Mouse (Mus musculus) R1 (cell line): ENCODE results near the gene Fgfr2.

ENCODE experiments used
- DNase-seq: peaks from one replicate; pipeline ENCODE4 v3.0.0-alpha.2; 2018; ENCODE audit warnings: low read depth, low spot score

Gene Fgfr2

GRCm38 (mm10) chr7:133088830-133089261 is 34.3 kb downstream of the Fgfr2 start:
- DNase-seq, result peak; percentile 80

DNA sequence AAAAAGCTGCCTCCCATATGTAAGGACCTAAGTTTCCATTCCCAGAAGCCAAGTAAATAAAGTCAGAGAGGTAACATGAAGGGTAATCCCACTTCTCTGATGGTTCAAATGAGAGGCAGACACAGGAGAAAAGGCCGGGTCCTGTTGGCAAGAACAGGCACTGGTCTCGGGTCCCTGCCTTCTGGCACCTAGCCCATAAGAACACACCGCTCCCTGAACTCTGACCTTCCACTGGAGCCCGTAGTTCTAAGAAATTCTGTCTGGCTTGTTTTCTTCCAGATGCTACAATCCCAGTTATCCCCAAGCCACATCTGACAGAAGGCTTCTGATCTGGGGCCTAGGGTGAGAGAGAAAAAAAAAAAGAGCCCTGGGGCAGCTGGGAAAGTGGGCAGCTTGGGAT is 34.7 kb downstream of the Fgfr2 start:
- DNase-seq, result no peak

DNA sequence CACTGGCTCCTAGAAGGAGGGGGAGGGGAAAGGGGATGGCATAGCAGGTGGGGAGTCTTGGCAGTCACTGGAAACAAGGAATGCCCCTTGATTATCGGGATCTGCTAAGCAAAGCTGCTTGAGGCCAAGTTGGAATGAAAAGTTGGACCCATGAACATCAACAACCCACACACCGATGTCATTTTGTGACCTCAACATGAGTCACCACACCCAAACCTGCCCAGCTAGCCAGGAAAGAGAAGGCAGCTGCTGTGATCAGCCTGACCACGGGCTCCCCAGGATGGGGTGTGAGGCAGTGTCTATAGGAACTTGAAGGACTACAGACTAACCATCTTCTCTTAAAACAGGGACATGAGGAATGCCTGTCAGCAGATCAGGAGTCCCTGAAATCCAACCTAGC is 37.7 kb downstream of the Fgfr2 start:
- DNase-seq, result no peak

DNA sequence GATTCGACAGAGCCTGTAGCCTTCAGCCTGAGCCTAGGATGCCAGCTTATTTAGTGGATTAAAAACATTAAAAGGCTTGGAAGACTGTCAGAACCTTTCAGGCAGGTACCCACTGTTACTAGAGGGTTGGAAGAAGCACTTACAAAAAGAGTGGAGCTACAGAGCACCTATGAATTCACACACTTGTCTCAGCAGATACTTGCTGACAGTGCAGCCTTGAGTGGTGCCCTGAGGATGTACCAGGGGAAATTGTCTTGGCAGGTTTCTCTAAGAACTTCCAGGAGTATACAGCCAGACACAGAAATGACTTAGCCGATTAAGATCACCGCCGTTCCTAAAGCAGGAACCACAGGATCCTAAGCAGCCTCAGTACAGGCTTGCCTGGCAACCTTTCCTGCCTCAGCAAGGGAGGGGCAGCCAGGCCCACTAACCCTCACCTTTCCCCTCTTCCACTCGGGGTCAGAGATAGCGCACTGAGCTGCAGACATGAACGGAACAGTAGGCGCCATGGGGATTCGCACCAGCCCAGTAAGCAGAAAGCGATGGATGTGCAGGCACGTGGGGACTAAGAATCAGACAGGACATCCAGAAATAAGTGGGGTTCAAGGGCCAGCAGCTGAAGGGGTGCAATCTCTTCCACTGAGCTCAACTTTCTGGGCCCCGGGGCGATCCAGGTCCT is 39.1 kb downstream of the Fgfr2 start:
- DNase-seq, result no peak

- DNase-seq, result peak; percentile 80
Observed at GRCm38 (mm10) chr7:133078929-133079328, 44.2 kb downstream of the Fgfr2 start.

DNA sequence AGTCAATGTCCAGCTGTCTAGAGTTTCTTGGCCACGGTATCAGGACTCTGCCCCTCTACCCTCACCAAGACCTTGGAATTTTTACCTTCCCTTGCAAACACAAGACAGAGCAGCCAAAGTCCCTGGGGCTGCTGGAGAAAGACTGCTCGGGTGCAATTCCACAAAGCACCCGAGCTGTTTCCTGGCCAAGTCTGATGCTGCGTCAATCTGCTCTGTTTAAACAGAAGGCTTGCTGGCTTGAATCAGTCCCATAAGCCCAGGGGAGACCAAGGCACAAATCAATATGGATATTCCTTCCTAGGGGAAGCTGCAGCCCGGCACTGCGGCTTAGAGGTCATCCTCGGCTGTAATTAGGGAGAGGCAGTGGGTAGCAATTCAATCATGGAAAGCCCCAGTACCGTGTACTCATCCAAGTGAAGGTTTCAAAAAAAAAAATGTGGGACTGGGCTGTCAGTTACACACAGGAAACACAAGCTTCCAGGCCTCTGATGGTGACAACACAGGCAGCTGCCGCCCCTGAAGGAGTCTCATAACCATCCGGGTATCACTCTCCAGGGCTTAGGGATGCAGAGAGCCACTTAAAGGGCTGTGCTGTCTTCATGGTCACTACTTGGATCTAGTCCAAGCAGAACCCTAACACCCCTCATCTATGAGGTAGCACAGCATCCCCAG is 48.6 kb downstream of the Fgfr2 start:
- no peak for DNase-seq

- DNase-seq, result no peak
Observed at GRCm38 (mm10) chr7:133073147-133073651, 50.0 kb downstream of the Fgfr2 start.

DNA sequence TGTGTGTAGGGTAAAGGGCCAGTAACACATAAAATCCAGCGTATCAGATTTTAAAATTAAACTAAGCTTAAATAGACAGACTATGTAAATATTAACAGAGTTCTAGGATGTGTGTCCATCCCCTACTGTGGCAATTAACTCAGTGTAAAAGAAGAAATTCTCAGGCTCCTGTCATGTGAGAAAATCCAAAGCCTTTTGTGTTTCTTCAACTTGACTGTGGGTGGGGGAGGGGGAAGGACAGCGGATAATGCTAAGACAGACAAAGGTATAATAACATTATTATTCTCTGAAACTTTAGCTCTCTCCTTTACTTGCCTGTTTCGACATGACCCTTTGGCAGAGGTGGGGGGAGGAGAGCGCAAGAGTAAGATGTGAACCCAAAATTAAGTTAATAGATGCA is 50.6 kb downstream of the Fgfr2 start:
- no peak for DNase-seq

GRCm38 (mm10) chr7:133067321-133067841 is 55.8 kb downstream of the Fgfr2 start:
- no peak for DNase-seq

DNA sequence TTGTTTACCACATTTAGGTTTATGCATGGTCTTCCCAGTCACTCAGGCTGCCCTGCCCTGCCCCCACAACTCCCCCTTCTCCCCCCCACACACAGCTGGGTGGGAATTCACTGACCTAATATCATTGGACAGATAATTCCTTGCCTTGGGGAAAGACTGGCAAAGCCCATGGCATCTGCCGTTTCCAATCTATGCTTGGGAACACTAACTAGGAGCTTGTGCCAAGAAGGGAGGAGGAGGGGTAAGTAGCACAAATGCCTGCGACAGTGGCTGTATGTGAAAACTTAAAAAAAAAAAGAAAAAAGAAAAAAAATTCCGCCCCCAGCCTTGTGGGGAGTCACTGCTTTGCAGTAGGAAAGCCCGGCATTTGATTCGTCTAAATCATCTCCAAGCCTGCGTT is 56.4 kb downstream of the Fgfr2 start:
- no peak for DNase-seq

GRCm38 (mm10) chr7:133062055-133062454 is 61.1 kb downstream of the Fgfr2 start:
- DNase-seq, result no peak

- no peak for DNase-seq
Observed at GRCm38 (mm10) chr7:133060170-133060569, 63.0 kb downstream of the Fgfr2 start.

DNA sequence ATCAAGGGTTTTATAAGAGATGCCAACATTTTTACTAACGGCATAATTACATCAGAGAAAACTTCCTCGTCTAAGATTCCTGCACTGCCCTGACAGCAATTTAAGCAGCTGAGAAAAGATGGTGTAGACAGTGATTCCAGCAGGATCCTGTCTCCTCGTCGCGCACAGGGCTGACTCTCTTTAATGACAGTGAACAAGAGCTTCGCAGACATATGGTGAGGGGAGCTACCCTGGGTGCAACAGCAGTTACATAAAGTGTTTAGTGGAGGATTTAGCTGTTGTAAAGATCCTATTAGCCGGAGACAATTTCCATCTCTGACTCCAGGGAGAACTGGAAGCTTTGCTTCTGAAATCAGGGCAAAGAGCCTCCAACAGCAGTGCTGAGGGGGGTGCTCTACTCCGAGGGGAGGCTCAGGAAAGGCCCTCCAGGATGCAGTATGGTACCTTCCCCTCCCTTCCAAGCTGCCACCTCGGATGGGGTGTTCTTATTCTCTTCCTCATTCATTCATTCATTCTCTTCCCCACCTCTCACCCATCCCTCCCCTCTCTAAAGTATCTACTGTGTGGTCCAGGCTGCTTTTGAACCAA is 63.5 kb downstream of the Fgfr2 start:
- no peak for DNase-seq

- no peak for DNase-seq
Observed at GRCm38 (mm10) chr7:133059150-133059509, 64.0 kb downstream of the Fgfr2 start.

DNA sequence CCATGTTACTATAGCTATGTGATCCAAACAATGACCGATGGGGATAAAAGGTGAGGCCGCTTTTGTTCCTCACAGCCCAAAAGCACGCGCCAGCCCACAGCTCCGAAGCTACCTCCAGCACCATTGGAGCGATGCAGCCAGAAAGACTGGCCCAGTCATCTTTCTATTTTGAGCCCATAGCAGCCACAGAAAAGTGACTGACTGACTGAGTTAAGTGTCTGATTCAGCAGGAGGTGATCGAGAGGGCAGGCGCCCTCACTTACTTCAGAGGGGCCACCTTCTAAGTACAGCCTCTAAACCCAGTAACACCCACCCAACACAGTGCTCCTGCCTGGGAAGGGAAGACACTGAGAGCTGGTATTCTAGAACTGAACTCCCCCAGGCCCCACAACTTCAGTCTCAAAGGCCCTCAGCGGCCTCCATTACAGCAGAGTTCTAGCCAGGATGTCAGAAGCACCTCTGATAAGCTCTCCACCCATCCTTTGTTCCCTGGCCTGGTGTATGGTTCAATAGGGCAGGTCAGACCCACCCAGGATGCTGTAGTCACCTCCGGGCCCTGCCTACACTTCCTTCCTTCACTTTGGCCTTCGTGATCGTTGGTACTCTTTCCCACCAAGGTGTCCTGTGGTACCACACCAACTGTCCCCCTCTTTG is 64.5 kb downstream of the Fgfr2 start:
- DNase-seq, result no peak

DNA sequence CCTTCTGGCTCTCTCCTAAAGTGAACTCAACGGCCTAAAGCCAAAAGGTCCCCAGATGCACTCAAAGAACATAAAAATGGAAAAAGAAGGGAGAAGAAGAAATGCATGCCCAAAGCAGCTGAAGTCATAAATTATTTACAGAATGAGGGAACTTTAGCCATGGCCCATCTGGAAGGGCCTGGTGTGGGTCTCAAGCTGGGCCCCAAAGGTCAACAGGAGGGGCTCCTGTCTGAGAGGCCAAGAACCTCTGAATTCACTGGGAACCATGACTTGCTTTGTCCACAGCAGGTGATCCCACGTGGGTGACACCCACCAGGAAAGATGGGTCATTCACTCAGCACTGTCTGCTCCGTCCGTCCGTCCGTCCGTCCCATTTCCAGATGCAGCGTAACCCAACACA is 66.2 kb downstream of the Fgfr2 start:
- no peak for DNase-seq

DNA sequence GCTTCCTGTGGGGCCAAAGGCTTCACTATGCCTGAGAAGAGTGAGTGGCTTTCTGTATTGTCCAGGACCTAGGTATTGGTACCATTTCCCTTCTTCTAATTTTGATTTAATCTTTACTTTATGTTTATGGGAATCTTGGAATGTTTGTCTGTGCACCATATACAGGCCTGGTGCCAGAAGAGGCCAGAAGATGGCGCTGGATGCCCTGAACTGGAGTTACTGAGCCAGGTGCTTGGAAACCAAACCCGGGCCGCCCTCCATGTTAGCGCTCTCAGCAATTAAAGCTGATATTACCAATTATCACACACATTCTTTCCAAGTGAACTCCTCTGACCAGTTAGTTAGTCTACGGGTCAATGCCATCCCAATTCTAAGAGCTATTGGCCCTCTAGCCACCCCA is 68.7 kb downstream of the Fgfr2 start:
- no peak for DNase-seq

DNA sequence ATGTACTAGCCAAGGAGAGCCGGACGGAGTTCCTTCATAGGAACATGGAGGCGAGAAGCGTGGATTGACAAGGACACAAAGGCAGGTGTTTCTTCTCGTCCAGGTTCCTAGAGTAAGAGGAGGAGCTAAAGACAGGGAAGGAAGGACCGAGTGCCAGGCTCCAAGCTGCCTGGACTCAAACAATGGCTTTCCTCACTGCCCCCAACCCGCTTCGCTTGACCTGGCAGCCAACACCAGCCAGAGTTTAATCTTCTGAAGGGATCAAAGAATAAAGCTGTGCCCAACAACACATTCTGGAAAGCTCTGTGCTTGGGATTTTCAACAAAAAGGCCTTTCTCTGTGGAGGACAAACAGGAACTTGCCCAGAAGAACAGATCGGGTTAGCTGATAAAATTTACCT is 69.4 kb downstream of the Fgfr2 start:
- DNase-seq, result no peak

DNA sequence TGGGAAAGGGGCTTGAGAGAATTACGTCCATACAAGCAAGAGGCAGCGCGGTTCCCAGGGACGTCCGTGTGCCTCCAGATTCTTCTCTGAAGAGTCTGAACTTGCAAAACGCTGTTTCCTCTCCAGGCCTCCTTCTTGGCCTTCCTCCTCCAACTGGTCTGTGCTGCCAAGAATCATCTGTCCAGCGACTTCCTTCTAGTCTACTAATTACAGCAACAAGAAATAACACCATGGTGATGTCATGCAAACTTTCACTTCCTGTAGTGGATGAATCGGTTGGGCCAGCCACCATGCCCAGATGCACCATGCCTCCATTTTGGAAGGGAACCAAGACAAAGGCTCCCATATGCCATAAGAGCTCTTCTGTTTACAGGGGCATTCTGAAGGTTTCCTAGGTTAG is 70.3 kb downstream of the Fgfr2 start:
- DNase-seq, result no peak

DNA sequence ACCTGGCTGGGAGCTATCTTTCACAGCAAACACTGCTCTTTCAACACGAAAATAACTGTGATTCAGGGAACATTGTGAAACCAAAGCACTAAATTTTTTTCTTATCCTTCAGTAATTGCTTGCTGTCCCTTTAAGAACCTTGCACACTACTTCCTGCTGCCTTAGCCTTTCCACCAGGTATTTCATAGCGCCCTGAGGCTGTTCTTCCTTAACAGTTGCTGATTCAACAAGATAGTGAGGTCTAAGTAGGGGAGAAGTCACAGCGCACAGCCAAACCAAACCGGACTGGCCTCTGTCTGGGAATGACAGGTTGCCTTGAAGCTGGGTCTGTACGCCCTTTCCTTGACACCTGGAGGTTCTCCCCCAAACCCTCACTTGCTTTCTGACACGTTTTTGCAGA is 72.5 kb downstream of the Fgfr2 start:
- no peak for DNase-seq

GRCm38 (mm10) chr7:133048085-133048630 is 75.0 kb downstream of the Fgfr2 start:
- DNase-seq, result no peak

GRCm38 (mm10) chr7:133047287-133047686 is 75.9 kb downstream of the Fgfr2 start:
- DNase-seq, result no peak
